Mouse (Mus musculus): ENCODE data around the gene Acot8.

Acot8 gene

DNA sequence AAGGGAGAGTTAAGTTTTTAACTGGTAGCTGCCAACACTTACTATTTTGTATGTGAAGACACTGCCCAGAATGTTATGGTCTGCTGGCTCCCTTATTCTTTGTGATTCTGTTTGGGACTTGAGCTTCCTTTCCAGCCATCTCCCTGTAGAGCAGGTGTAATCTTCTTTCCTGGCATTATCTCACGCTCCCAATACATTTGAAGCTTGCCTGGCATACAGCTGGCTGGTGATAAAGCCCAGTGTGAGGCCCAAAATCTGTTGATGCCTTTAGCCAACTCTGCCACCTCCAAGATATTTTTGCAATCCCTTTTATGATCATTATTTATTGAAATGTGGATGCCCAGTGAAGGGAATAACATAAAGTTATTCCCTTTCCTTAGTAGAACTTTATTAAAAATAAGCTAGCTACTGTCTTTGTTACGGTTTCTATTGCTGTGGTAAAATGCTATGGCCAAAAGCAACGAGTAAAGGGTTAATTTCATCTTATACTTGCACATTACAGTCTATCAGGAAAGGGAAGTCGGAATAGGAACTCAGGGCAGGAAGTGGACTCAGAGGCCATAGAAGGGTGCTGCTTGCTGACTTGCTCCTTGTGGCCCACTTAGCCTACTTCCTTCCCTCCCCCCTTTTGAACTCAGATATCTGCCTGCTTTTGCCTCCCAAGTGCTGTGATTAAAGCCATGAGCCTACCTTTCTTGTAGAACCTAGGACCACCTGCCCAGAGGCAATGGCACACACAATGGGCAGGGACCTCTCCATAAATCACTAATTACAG lies 44.4 kb downstream of the Acot8 start:
- no peak for DNase-seq (ENCODE audit: inconsistent age in 2 of 2, low spot score in 1 of 2)

DNA sequence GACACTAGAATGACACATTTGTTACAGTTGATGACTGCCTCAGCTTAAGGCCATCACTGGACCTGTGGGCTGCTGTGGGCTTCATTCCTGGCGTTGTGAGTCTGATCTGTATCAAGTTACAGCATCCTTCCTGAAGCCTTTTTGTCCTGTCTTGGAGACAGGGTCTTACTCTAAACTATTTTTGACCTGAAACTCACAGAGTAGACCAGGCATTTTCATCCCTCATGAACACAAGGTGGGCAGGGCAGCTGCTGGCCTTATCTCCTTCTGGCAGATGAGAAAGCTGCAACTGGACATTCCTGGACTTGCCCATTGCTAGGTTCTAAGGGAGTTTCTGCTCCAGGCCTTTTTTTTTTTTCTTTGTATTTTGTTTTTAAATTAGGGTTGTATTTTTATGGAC lies 46.0 kb downstream of the Acot8 start:
- no peak for DNase-seq (ENCODE audit: inconsistent age in 2 of 2, low spot score in 1 of 2)

DNA sequence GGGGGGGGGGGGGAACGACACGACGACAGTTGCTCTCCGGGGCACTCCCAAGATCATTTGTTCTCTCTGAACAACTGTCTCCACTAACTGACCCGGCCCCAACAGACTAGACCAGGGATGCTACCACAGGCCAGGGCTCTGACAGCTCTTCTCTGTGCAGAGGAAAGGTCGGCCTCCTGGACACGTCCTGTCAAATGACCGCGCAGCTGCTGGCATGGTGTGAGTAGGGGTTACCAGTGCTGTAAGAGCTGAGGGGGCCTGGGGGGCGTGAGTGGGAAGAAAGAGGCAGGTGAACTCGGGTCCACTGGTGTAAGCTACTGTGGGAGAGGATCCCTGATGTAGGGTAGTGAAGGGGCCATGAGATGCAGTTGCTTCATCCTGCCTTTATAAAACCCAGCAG lies 46.8 kb downstream of the Acot8 start:
- DNase-seq (ENCODE audit: inconsistent age in 2 of 2, low spot score in 1 of 2), result no peak

- no peak for DNase-seq (ENCODE audit: inconsistent age in 2 of 2, low spot score in 1 of 2)
Observed at GRCm38 (mm10) chr2:164754800-164755199, 49.9 kb downstream of the Acot8 start.

DNA sequence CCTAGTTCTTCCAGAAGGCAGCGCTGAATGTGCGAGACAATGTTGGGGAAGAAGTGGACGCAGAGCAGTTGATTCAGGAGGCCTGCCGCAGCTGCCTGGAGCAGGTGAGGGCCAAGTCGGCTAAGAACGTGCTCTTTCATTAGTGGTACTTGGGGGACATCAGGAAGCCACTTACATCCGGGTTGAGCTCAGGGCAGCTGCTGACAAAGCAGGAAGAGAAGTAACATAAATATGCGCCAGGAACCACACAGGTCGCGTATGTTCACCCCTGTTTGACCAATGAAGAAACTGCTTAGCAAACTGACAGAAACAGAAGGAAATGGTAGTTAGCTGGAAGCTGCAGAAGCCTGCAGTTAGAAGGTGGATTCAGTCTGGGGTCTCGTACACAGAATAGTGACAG lies 50.6 kb downstream of the Acot8 start:
- DNase-seq (ENCODE audit: inconsistent age in 2 of 2, low spot score in 1 of 2), result no peak

DNA sequence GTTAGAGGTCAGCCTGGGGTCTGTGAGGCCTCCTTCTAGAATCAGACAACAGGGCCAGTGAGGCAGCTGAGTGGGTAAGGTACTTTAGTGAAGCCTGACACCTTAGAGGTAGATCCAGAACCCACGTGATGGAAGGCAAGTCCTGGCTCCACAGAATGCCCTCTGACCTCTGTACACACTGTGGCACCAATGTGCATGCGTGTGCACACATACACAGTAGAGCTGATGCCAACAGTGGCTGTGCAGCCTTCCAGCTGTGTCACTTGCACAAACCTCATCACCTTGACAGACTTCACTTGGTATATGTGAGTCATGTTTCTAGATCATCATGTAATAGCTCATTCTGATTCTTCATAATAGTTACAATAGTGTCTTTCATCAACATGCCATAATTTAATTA lies 52.2 kb downstream of the Acot8 start:
- peak in 1 of 2 experiments; percentile 59 for DNase-seq (ENCODE audit: inconsistent age in 2 of 2, low spot score in 1 of 2)

DNA sequence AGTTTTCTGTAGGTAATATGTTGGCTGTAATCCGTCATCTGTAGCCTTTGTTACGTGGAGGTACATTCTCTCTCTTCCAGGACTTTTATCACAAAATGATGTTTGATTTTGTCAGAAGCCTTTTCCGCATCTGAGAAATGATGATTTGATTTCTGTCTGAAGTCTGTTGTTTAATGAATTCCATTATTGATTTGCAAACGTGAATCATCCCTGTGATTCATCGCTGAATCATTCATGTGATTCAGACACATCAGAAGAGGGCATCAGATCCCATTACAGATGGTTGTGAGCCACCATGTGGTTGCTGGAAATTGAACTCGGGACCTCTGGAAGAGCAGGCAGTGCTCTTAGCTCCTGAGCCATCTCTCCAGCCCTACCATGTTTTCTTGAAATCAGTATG lies 55.7 kb downstream of the Acot8 start:
- peak in 1 of 2 experiments; percentile 79 for DNase-seq (ENCODE audit: inconsistent age in 2 of 2, low spot score in 1 of 2)

DNA sequence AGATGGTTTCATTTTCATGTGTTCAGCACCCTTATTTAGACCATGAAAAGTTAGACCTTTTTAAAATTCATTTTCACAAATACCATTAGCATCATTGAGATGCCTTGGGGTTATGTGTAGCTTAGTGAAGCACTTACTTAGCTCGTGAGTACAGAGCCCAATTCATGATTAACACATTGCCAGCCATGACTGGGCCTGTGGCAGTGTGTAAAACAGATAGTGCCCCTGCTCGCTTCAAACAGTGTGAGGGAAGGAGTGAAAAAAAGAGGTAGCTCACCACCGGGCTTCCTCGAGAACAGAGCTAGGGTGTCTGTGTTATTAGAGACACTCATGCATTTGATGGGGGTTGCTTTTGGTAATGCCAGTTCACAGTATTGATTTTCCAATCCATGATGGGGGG lies 56.5 kb downstream of the Acot8 start:
- DNase-seq (ENCODE audit: inconsistent age in 2 of 2, low spot score in 1 of 2), result no peak

DNA sequence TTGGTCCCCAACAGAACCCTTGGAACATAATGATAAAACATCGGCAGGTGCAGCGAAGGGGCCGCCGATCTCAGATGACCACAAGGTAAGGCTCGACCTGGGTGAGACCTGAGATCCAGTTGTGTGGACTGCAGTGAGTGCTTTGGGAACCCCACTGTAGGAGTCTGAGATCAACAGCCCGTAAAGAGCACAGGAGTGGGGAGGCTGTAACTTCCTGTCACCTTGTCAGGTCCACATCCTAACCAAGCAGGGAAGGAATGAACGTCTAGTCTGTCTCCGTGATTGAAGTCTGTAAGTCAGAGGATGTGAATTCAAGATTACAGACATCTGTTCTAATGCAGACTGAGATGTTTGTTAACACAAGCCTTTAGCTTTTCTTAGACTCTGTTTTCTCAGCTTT lies 58.0 kb downstream of the Acot8 start:
- no peak for DNase-seq (ENCODE audit: inconsistent age in 2 of 2, low spot score in 1 of 2)

DNA sequence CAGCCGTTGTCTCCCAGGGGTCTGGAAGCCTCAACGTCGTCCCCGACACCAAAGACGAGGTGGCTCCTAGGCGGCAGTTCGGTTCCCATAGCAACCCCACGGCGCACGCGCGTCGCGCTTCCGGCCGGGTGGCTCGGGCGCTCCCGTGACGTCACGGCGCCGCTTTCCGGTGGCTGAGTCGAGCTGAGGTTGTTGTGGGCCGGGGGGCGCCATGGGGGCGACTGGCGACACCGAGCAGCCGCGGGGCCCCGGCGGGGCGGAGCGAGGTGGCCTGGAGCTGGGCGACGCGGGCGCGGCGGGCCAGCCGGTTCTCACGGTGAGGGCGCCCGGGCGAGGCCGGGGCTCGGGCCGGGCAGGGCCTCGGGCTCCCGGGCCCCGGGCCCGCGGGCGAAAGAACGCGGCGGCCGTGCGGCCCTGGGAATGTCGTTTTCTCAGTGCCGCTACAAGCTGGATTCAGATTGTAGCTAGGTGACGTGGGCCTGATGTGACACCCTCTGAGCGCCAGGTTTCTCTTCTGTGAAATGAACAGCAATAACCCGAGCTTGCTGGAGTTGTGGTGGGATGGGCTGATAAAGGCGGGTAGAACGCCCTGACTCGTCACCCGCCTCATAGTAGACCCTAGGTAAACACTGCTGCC lies 58.7 kb downstream of the Acot8 start, which contains the start of the genes Wfdc3 and Dnttip1:
Gene Wfdc3 (minus strand): TSS at position 89 of the 637 bp plus-strand sequence.
Gene Dnttip1 (plus strand): TSS at position 141 of the 637 bp plus-strand sequence.
- DNase-seq (ENCODE audit: inconsistent age in 2 of 2, low spot score in 1 of 2), result peak; percentile 95 to 98

GRCm38 (mm10) chr2:164744987-164745386 lies 59.7 kb downstream of the Acot8 start:
- no peak for DNase-seq (ENCODE audit: inconsistent age in 2 of 2, low spot score in 1 of 2)

All from adrenal gland, adult (tissue).